Mouse (Mus musculus) liver, embryonic 11.5 days (tissue): ENCODE data around the gene Pusl1. TPM values are rescaled to one million over a fixed set of nuclear protein-coding genes. Genes with fewer than 3 reads are reported as not detected.

Experiments
- ATAC-seq: fragments of 200-750 bp; cut with Nextera tagmentation; replicated peaks from 2 replicates; pipeline ENCODE4 v1.8.0; 2017; ENCODE audit warnings: moderate number of reproducible peaks, mild to moderate bottlenecking, moderate TSS enrichment, moderate library complexity; ENCODE audit not compliant: low FRiP score
- DNase-seq: peaks from one replicate; pipeline ENCODE4 v3.0.0-alpha.2; 2017; ENCODE audit warnings: low spot score
- H3K27ac ChIP-seq: fragments of 300-500 bp; sonication (generic); 2 replicates; pipeline ENCODE4 v1.5.1; 2014; ENCODE audit warnings: mild to moderate bottlenecking, low read depth, low read length, control low read depth
- H3K27me3 ChIP-seq: fragments of 300-500 bp; sonication (generic); replicated peaks from 2 replicates; pipeline ENCODE4 v1.6.1; 2014; ENCODE audit warnings: low read length, mixed read lengths; ENCODE audit not compliant: control insufficient read depth, insufficient read depth
- H3K36me3 ChIP-seq: fragments of 300-500 bp; sonication (generic); 2 replicates; pipeline ENCODE4 v1.6.1; 2014; ENCODE audit warnings: mild to moderate bottlenecking, low read length, moderate library complexity, mixed read lengths; ENCODE audit not compliant: control insufficient read depth, insufficient read depth
- H3K4me1 ChIP-seq: fragments of 300-500 bp; sonication (generic); replicated peaks from 2 replicates; pipeline ENCODE4 v1.6.1; 2014; ENCODE audit warnings: low read length, mixed read lengths; ENCODE audit not compliant: control insufficient read depth, insufficient read depth
- H3K4me2 ChIP-seq: fragments of 300-500 bp; sonication (generic); 2 replicates; pipeline ENCODE4 v1.6.1; 2014; ENCODE audit warnings: mild to moderate bottlenecking, control low read depth, moderate library complexity
- H3K4me3 ChIP-seq: fragments of 300-500 bp; sonication (generic); 2 replicates; pipeline ENCODE4 v1.5.1; 2014; ENCODE audit warnings: low read depth, low read length, control low read depth
- H3K9ac ChIP-seq: fragments of 300-500 bp; sonication (generic); 2 replicates; pipeline ENCODE4 v1.6.1; 2014; ENCODE audit warnings: low read depth, low read length, control low read depth
- H3K9me3 ChIP-seq: fragments of 300-500 bp; sonication (generic); 2 replicates; pipeline ENCODE4 v1.6.1; 2016; ENCODE audit warnings: low read length, inconsistent platforms, mixed read lengths; ENCODE audit not compliant: control insufficient read depth
- WGBS: fragments of 180-500 bp; shearing (Covaris S2); extraction: QIAGEN DNeasy Blood & Tissue Kit; methylation state at CpG from one replicate; pipeline ENCODE4 v1.1.7; 2014; 5-methylcytosine and 5-hydroxymethylcytosine counted together
- polyA plus RNA-seq: library from polyadenylated mRNA; unstranded; fragments of >200 nt; fragmentation: Nextera tagmentation; extraction: Ambion mirVana; gene quantifications from 2 replicates; pipeline ENCODE4 v1.2.1, GENCODE M21; 2014

Pusl1 gene
- polyA plus RNA-seq, 1 experiment from 2014 or later = 49.1 TPM

- Histone ChIP-seq H3K9me3 (no peaks in the 10 kb centered on the region), H3K36me3 (peaks cover 21% of the 10 kb centered on the region), H3K4me2 (peak within 1 kb of the TSS; percentile 91), H3K4me1 (peaks cover 13% of the 10 kb centered on the region), H3K4me3 (peak within 1 kb of the TSS; percentile 81), H3K27me3 (no peaks in the 10 kb centered on the region), H3K9ac (peak within 1 kb of the TSS; percentile 71), H3K27ac (0 out of 2 replicates have a peak within 1 kb of the TSS, but pooled peaks have one; percentile 3)
- ATAC-seq (peak; percentile 96), DNase-seq (peak; percentile 97)
- WGBS = under 1% methylated on average over 63 of the region's 63 CpGs
Observed at GRCm38 (mm10) chr4:155869317-155870033, 22.1 kb downstream of the Pusl1 start, which contains the start of the genes Cptp and Ints11. TSS of gene Cptp (minus strand) at chr4:155869440. TSS of gene Ints11 (plus strand) at chr4:155869546.

DNA sequence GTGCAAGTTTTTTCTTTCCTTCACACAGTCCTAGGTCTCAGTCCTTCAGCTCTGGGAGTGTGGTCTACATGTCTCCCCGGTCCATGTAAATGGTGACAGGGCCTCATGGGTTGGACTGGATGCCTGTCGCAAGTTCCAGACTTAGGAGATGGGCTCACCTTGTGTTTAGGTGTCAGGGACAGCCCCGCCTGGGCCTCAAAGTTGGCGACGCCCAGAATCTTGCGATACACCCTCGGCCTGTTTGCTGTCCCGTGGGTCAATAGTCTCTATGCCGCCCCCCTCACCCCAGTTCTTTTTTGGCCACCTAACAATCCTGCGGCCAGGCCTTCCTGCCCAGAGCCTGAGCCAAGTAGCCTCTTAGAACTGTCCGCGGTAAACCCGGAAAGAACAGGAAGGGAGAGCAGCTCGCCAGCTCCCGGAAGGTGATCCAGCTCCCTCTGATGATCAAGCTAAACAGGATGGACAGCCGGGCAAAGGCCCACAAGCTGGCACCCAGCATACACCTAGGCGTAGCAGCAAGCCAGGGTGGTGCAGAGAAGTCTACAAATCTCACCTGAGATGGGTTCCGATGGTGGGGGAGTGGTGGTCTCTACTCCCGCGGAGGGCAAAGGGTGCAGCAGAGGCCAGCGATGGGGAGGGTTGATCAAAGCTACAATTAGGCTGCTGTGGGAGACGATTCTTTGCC lies 22.8 kb downstream of the Pusl1 start:
- Histone ChIP-seq H3K9ac (peak overlapping the region; percentile 71), H3K4me2 (peak overlapping the region; percentile 91), H3K9me3 (no peaks in the 10 kb centered on the region), H3K4me1 (peaks cover 13% of the 10 kb centered on the region), H3K27ac (no peak overlapping the region), H3K4me3 (peak overlapping the region; percentile 81), H3K27me3 (no peaks in the 10 kb centered on the region), H3K36me3 (peaks cover 19% of the 10 kb centered on the region)
- ATAC-seq (peak; percentile 24), DNase-seq (no peak)
- 10% methylated on average over 22 of the region's 22 CpGs for WGBS

DNA sequence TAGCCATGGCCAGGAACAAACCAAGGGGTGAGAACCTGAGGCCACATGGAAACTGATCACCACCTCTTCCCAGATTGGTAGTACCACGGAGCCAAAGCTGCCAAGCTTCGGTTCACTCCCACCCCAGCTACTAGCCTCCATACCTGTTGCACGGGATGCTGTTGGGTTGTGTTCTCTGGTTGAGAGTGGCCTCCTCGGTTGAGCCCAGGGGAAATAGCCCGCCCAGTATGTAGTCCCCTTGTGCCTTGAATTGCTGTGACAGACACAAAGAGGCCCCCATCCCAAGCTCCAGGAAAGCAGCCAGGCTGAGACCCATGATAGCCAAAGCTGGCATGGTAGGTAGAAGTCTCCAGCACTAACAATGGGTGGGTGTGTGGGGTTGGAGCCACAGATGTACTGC lies 28.6 kb downstream of the Pusl1 start, which contains the start of gene Tas1r3:
Tas1r3 (minus strand) TSS at position 362 of the 400 bp plus-strand sequence.
- Histone ChIP-seq H3K9ac (no peak within 1 kb of the TSS), H3K36me3 (peaks cover 19% of the 10 kb centered on the region; the same call in 1 of the 2 replicates), H3K4me2 (no peak within 1 kb of the TSS), H3K4me3 (no peak within 1 kb of the TSS), H3K27me3 (no peaks in the 10 kb centered on the region), H3K27ac (no peak within 1 kb of the TSS), H3K9me3 (no peaks in the 10 kb centered on the region), H3K4me1 (peaks cover 1% of the 10 kb centered on the region; the same call in 1 of the 2 replicates)
- 79% methylated on average over 5 of the region's 5 CpGs for WGBS
- ATAC-seq (no peak), DNase-seq (no peak)

DNA sequence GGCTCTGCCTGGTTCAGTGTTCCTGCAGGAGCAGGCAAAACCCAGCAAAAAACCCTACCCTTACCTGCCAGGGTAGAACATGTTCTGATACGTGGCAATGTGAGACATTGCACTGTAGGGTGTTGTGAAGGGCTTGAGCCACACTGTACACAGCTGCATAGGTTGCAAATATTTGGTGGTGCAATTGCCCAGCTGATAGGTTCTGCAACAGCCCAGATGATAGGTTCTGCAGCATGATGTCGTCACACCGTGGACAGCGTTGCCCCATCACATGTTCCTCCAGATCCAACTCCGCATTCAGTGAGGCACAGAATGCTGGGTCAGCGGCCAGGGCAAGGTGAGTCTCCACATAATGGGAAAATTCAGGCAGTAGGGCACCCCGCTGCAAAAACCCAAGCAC lies 29.8 kb downstream of the Pusl1 start:
- Histone ChIP-seq H3K27me3 (no peaks in the 10 kb centered on the region), H3K4me3 (no peak overlapping the region), H3K4me1 (no peaks in the 10 kb centered on the region), H3K9ac (no peak overlapping the region), H3K4me2 (no peak overlapping the region), H3K9me3 (no peaks in the 10 kb centered on the region), H3K27ac (no peak overlapping the region), H3K36me3 (peaks cover 24% of the 10 kb centered on the region; the same call in 1 of the 2 replicates)
- ATAC-seq (no peak), DNase-seq (no peak)
- WGBS = 86% methylated on average over 7 of the region's 7 CpGs

DNA sequence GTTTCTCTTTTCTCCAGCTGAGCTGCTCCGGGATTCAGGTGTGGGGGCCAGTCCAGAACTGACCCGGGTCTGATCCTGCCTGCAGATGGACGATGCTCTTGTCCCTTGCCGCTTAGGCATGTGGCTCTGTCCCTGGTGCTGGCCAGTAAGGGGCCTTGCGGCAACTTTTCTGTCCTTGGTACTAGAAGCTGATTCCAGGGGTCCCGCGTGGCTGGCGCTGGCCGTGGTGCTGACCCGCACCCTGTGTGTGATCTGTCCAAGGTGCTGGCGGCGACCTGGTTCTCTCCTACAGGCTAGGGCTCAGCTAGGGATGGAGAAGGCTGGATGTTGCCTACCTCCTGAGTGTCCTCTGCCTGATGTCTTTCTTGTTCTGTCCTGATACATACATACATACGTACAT lies 32.3 kb downstream of the Pusl1 start:
- H3K27ac ChIP-seq = no peak overlapping the region
- 31% methylated on average over 13 of the region's 13 CpGs for WGBS
- H3K4me2 ChIP-seq = no peak overlapping the region
- H3K4me1 ChIP-seq = peaks cover 8% of the 10 kb centered on the region
- H3K36me3 ChIP-seq = peaks cover 25% of the 10 kb centered on the region; the same call in 1 of the 2 replicates
- no peak overlapping the region for H3K9ac ChIP-seq
- H3K4me3 ChIP-seq = no peak overlapping the region
- peak; percentile 52 for ATAC-seq
- DNase-seq = peak; percentile 85
- H3K9me3 ChIP-seq = no peaks in the 10 kb centered on the region
- no peaks in the 10 kb centered on the region for H3K27me3 ChIP-seq

- H3K27me3 ChIP-seq = no peaks in the 10 kb centered on the region
- no peaks in the 10 kb centered on the region for H3K9me3 ChIP-seq
- peaks cover 8% of the 10 kb centered on the region for H3K4me1 ChIP-seq
- no peak overlapping the region for H3K9ac ChIP-seq
- DNase-seq (no peak), ATAC-seq (peak; percentile 42)
- H3K4me2 ChIP-seq = no peak overlapping the region
- peaks cover 32% of the 10 kb centered on the region; the same call in 1 of the 2 replicates for H3K36me3 ChIP-seq
- H3K4me3 ChIP-seq = no peak overlapping the region
- WGBS = 62% methylated on average over 3 of the region's 3 CpGs
- no peak overlapping the region for H3K27ac ChIP-seq
Observed at GRCm38 (mm10) chr4:155856881-155857280, 34.7 kb downstream of the Pusl1 start.

- Histone ChIP-seq H3K4me2 (no peak overlapping the region), H3K4me3 (no peak overlapping the region), H3K36me3 (peaks cover 32% of the 10 kb centered on the region; the same call in 1 of the 2 replicates), H3K9ac (no peak overlapping the region), H3K27me3 (no peaks in the 10 kb centered on the region), H3K4me1 (peaks cover 8% of the 10 kb centered on the region), H3K9me3 (no peaks in the 10 kb centered on the region), H3K27ac (no peak overlapping the region; the same call in 1 of the 2 replicates)
- 86% methylated on average over 12 of the region's 12 CpGs for WGBS
- no peak for ATAC-seq
- DNase-seq = no peak
Observed at GRCm38 (mm10) chr4:155856071-155856470, 35.5 kb downstream of the Pusl1 start.

DNA sequence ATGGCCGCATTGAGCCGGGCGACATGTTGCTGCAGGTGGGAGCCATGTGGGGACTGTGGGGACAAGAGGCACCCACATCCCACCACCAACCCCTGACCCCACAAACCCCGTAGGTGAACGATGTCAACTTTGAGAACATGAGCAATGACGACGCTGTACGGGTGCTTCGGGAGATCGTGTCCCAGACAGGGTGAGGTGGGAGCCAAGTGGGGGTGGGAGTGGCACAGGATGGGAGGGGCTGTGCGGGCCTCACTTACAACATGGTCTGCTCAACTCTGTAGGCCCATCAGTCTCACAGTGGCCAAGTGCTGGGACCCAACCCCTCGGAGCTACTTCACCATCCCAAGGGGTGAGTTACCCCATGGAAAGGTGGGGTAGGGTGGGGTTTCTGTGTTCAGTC lies 36.6 kb downstream of the Pusl1 start:
- H3K36me3 ChIP-seq = peaks cover 29% of the 10 kb centered on the region; the same call in 1 of the 2 replicates
- no peaks in the 10 kb centered on the region for H3K27me3 ChIP-seq
- H3K4me2 ChIP-seq = no peak overlapping the region
- no peak overlapping the region for H3K9ac ChIP-seq
- no peak overlapping the region for H3K27ac ChIP-seq
- DNase-seq (no peak), ATAC-seq (no peak)
- H3K9me3 ChIP-seq = no peaks in the 10 kb centered on the region
- WGBS = 94% methylated on average over 12 of the region's 12 CpGs
- H3K4me3 ChIP-seq = no peak overlapping the region
- peaks cover 8% of the 10 kb centered on the region for H3K4me1 ChIP-seq
